Mouse (Mus musculus) brown adipose tissue, adult 24 weeks (tissue): ENCODE results near the gene Ssh1. TPM values are rescaled to one million over a fixed set of nuclear protein-coding genes. Genes with fewer than 3 reads are reported as not detected.

Experiments
- H3K27ac ChIP-seq: fragments of 200-500 bp; replicated peaks from 2 replicates; pipeline ENCODE4 v1.5.1; 2012; ENCODE audit warnings: low read depth, mild to moderate bottlenecking, low read length
- H3K4me1 ChIP-seq: fragments of 200-500 bp; 2 replicates; pipeline ENCODE4 v1.6.1; 2012; ENCODE audit warnings: low read length, mixed read lengths; ENCODE audit not compliant: control insufficient read depth, insufficient read depth, insufficient read length
- H3K4me3 ChIP-seq: fragments of 200-500 bp; 2 replicates; pipeline ENCODE4 v1.5.1; 2012; ENCODE audit warnings: low read depth, mild to moderate bottlenecking, low read length, moderate library complexity; ENCODE audit not compliant: insufficient read depth
- polyA plus RNA-seq: library from polyadenylated mRNA; stranded (reverse); fragments of >200 nt; gene quantifications from 2 replicates; pipeline ENCODE4 v1.2.4, GENCODE M21; 2012; ENCODE audit not compliant: missing spikeins, insufficient read depth, insufficient read length

Ssh1 gene
- polyA plus RNA-seq, 1 experiment, result 11.7 TPM

- Histone ChIP-seq H3K4me3 (no peak overlapping the region), H3K4me1 (no peaks in the 10 kb centered on the region; the same call in 1 of the 2 replicates), H3K27ac (no peak overlapping the region)
These were observed 28.7 kb downstream of the Ssh1 start for GRCm38 (mm10) chr5:113964972-113965371.

- Histone ChIP-seq H3K4me3 (no peak overlapping the region), H3K4me1 (no peaks in the 10 kb centered on the region), H3K27ac (no peak overlapping the region)
These were observed 31.9 kb downstream of the Ssh1 start for GRCm38 (mm10) chr5:113961776-113962175.

- Histone ChIP-seq H3K4me1 (no peaks in the 10 kb centered on the region), H3K27ac (no peak overlapping the region), H3K4me3 (no peak overlapping the region)
These were observed 33.3 kb downstream of the Ssh1 start for GRCm38 (mm10) chr5:113960416-113960815.

- H3K4me1 ChIP-seq, result no peaks in the 10 kb centered on the region
- H3K27ac ChIP-seq, result no peak overlapping the region
- no peak overlapping the region for H3K4me3 ChIP-seq
These were observed 34.7 kb downstream of the Ssh1 start for GRCm38 (mm10) chr5:113959039-113959438.

- Histone ChIP-seq H3K27ac (no peak overlapping the region), H3K4me3 (no peak overlapping the region), H3K4me1 (no peaks in the 10 kb centered on the region)
These were observed 37.2 kb downstream of the Ssh1 start for GRCm38 (mm10) chr5:113956510-113956909.

- H3K4me3 ChIP-seq, result no peak overlapping the region
- H3K27ac ChIP-seq, result no peak overlapping the region
- no peaks in the 10 kb centered on the region for H3K4me1 ChIP-seq
These were observed 38.0 kb downstream of the Ssh1 start for GRCm38 (mm10) chr5:113955691-113956090.

- Histone ChIP-seq H3K4me3 (no peak overlapping the region), H3K27ac (no peak overlapping the region), H3K4me1 (no peaks in the 10 kb centered on the region)
These were observed 38.4 kb downstream of the Ssh1 start for GRCm38 (mm10) chr5:113955281-113955680.

GRCm38 (mm10) chr5:113954421-113954820 is 39.3 kb downstream of the Ssh1 start:
- no peak overlapping the region for H3K27ac ChIP-seq
- no peaks in the 10 kb centered on the region for H3K4me1 ChIP-seq

GRCm38 (mm10) chr5:113952519-113952918 is 41.2 kb downstream of the Ssh1 start:
- no peak overlapping the region for H3K27ac ChIP-seq
- H3K4me3 ChIP-seq, result no peak overlapping the region
- H3K4me1 ChIP-seq, result no peaks in the 10 kb centered on the region

More at GRCm38 (mm10) chr5:113954421-113954820, 39.3 kb downstream of the Ssh1 start:
- no peak overlapping the region for H3K4me3 ChIP-seq

GRCm38 (mm10) chr5:113951693-113952071 is 42.0 kb downstream of the Ssh1 start:
- Histone ChIP-seq H3K27ac (no peak overlapping the region), H3K4me1 (no peaks in the 10 kb centered on the region)

GRCm38 (mm10) chr5:113950786-113951692 is 42.7 kb downstream of the Ssh1 start:
- Histone ChIP-seq H3K4me3 (no peak overlapping the region), H3K27ac (no peak overlapping the region), H3K4me1 (no peaks in the 10 kb centered on the region)

More at GRCm38 (mm10) chr5:113951693-113952071, 42.0 kb downstream of the Ssh1 start:
- no peak overlapping the region for H3K4me3 ChIP-seq

- Histone ChIP-seq H3K4me3 (no peak overlapping the region), H3K27ac (no peak overlapping the region), H3K4me1 (no peaks in the 10 kb centered on the region)
These were observed 43.6 kb downstream of the Ssh1 start for GRCm38 (mm10) chr5:113950133-113950532.

GRCm38 (mm10) chr5:113947280-113947679 is 46.4 kb downstream of the Ssh1 start:
- no peaks in the 10 kb centered on the region for H3K4me1 ChIP-seq

GRCm38 (mm10) chr5:113945126-113945525 is 48.6 kb downstream of the Ssh1 start:
- no peak overlapping the region; the same call in 1 of the 2 replicates for H3K4me3 ChIP-seq
- peak overlapping the region; percentile 79 for H3K27ac ChIP-seq
- H3K4me1 ChIP-seq, result no peaks in the 10 kb centered on the region

More at GRCm38 (mm10) chr5:113947280-113947679, 46.4 kb downstream of the Ssh1 start:
- H3K4me3 ChIP-seq, result no peak overlapping the region
- H3K27ac ChIP-seq, result no peak overlapping the region

- H3K4me3 ChIP-seq, result no peak overlapping the region
- no peak overlapping the region for H3K27ac ChIP-seq
- H3K4me1 ChIP-seq, result no peaks in the 10 kb centered on the region
These were observed 50.4 kb downstream of the Ssh1 start for GRCm38 (mm10) chr5:113943328-113943727.

GRCm38 (mm10) chr5:113942580-113942979 is 51.1 kb downstream of the Ssh1 start:
- Histone ChIP-seq H3K4me3 (no peak overlapping the region), H3K27ac (no peak overlapping the region), H3K4me1 (no peaks in the 10 kb centered on the region)
